Mouse (Mus musculus) cerebellum, postnatal 14 days (tissue): ENCODE measurements at regions not wholly inside any gene's neighbourhood (a gene's known extent, or its start where the extent isn't known, plus 50 kb on each side); places are given as distances from the start of the nearest gene placed in this dataset.

Experiments
- DNase-seq, 2 experiments: peaks; one replicate each; pipeline ENCODE4 v3.0.0; 2021; ENCODE audit warnings: mixed read lengths in 2 of 2

- no peak for DNase-seq
Measured at GRCm38 (mm10) chr5:49644606-49645005, 119.9 kb upstream of the Kcnip4 start.

GRCm38 (mm10) chr5:49642439-49642838, 117.7 kb upstream of the Kcnip4 start:
- peak; percentile 75 to 83 for DNase-seq

- peak in 1 of 2 experiments; percentile 18 for DNase-seq
Measured at GRCm38 (mm10) chr5:49641206-49641830, 116.6 kb upstream of the Kcnip4 start.

GRCm38 (mm10) chr5:49639637-49640036, 114.9 kb upstream of the Kcnip4 start:
- DNase-seq, result peak in 1 of 2 experiments; percentile 47

- peak in 1 of 2 experiments; percentile 43 for DNase-seq
Measured at GRCm38 (mm10) chr5:49620152-49620551, 95.4 kb upstream of the Kcnip4 start.

GRCm38 (mm10) chr5:49606761-49607160, 82.1 kb upstream of the Kcnip4 start:
- no peak for DNase-seq

GRCm38 (mm10) chr5:49580777-49581176, 56.1 kb upstream of the Kcnip4 start:
- no peak for DNase-seq

- no peak for DNase-seq
Measured at GRCm38 (mm10) chr5:49575901-49576300, 51.2 kb upstream of the Kcnip4 start.
